Mouse (Mus musculus): ENCODE measurements at regions not wholly inside any gene's neighbourhood (a gene's known extent, or its start where the extent isn't known, plus 50 kb on each side); places are given as distances from the start of the nearest gene placed in this dataset.

DNA sequence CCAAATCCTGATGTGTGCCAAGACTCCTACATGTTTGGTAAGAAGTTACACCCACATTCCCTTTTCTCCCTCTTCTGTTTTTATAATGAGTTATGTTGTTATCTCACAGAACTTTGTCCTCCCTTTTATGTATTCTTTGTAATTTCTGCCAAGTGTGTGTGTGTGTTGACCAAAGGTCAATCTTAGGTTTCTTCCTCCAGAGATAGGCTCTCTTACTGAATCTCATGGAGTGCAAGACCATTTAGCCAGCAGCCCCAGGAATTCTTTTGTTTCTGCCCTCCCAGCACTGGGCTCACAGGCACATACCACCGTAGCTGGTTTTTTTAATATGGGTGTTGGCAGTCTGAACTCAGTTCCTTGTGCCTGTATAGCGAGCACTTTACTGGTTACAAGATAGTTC, 119.8 kb upstream of the Pmfbp1 start:
- H3K27me3 ChIP-seq (ENCODE audit: insufficient read depth, low read length): 0 out of 2 replicates have a peak, but pooled peaks cover 3% of the 10 kb centered on the region
- H3K9ac ChIP-seq (replicated peaks; ENCODE audit: low read length): no peak overlapping the region
- H3K9me3 ChIP-seq (ENCODE audit: low read length): no peaks in the 10 kb centered on the region
- no peaks in the 10 kb centered on the region for H3K4me1 ChIP-seq (ENCODE audit: insufficient read depth, low read length)
- H3K4me2 ChIP-seq (replicated peaks; ENCODE audit: low read depth, low read length): no peak overlapping the region
- no peak overlapping the region for H3K4me3 ChIP-seq (ENCODE audit: low read length)
- 72% methylated on average over 2 of the region's 2 CpGs for WGBS
- H3K36me3 ChIP-seq (ENCODE audit: insufficient read depth, low read length): no peaks in the 10 kb centered on the region
- ATAC-seq (ENCODE audit: low FRiP score, low TSS enrichment): no peak
- no peak overlapping the region for H3K27ac ChIP-seq (ENCODE audit: low read length)

DNA sequence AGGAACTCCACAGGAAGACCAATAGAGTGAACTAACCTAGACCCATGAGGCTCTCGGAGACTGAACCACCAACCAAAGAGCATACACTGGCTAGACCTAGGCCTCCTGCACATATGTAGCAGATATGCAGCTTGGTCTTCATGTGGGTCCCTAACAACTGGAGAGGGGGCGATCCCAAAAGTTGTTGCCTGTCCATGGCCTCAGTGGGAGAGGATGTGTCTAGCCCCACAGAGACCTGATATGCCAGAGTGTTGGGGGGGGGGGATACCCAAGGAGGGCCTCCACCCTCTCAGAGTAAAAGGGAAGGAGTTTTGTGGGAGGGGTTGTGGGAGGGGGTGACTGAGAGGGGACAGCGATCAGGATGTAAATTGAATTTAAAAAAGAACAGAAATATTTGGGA, 108.9 kb upstream of the Pmfbp1 start:
- Histone ChIP-seq H3K4me3 (ENCODE audit: low read length) (no peak overlapping the region), H3K9ac (replicated peaks; ENCODE audit: low read length) (no peak overlapping the region), H3K4me1 (ENCODE audit: insufficient read depth, low read length) (no peaks in the 10 kb centered on the region), H3K27ac (ENCODE audit: low read length) (no peak overlapping the region), H3K27me3 (ENCODE audit: insufficient read depth, low read length) (0 out of 2 replicates have a peak, but pooled peaks cover 3% of the 10 kb centered on the region), H3K4me2 (replicated peaks; ENCODE audit: low read depth, low read length) (no peak overlapping the region), H3K9me3 (ENCODE audit: low read length) (no peaks in the 10 kb centered on the region), H3K36me3 (ENCODE audit: insufficient read depth, low read length) (no peaks in the 10 kb centered on the region)
- 85% methylated on average over 3 of the region's 3 CpGs for WGBS
- no peak for ATAC-seq (ENCODE audit: low FRiP score, low TSS enrichment)

DNA sequence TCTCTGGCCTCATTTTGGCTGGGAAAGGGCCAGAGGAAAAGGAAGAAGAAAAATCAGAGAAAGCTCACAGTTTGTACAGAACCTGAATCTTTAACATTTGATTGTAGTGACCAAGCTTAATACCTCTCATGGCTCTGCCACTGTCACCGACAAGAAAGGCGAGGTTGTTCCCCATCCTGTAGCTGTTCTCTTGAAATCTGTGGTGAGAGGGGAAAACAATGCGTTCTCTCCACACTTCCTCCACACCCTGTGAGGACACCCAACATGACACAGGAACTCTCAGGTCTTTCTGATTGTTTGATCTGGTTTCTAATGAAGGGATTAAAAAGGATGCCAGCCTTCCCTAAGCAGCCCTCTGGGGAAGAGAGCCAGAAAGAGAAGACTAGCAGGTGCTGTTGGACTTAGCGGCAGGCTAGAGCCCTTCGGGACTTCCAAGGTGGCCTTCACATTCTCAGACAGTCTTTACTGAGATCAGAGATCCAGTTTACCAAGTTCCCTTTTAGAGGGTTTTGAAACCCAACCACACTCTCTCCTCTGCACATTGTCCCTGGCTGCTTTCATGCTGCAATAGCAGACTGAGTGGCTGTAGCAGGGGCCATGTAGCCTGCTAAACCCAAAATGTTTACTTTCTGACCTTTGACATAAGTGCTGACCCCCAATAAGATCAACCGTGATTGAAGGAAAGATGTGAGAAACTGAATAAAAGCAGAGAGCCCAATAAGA, 98.5 kb upstream of the Pmfbp1 start:
- H3K9me3 ChIP-seq (ENCODE audit: low read length): no peaks in the 10 kb centered on the region
- H3K36me3 ChIP-seq (ENCODE audit: insufficient read depth, low read length): no peaks in the 10 kb centered on the region
- ATAC-seq (ENCODE audit: low FRiP score, low TSS enrichment): no peak
- H3K27ac ChIP-seq (ENCODE audit: low read length): no peak overlapping the region
- H3K9ac ChIP-seq (replicated peaks; ENCODE audit: low read length): no peak overlapping the region
- H3K27me3 ChIP-seq (ENCODE audit: insufficient read depth, low read length): no peaks in the 10 kb centered on the region
- H3K4me3 ChIP-seq (ENCODE audit: low read length): no peak overlapping the region
- H3K4me2 ChIP-seq (replicated peaks; ENCODE audit: low read depth, low read length): no peak overlapping the region
- WGBS: 83% methylated on average over 6 of the region's 6 CpGs
- H3K4me1 ChIP-seq (ENCODE audit: insufficient read depth, low read length): no peaks in the 10 kb centered on the region

DNA sequence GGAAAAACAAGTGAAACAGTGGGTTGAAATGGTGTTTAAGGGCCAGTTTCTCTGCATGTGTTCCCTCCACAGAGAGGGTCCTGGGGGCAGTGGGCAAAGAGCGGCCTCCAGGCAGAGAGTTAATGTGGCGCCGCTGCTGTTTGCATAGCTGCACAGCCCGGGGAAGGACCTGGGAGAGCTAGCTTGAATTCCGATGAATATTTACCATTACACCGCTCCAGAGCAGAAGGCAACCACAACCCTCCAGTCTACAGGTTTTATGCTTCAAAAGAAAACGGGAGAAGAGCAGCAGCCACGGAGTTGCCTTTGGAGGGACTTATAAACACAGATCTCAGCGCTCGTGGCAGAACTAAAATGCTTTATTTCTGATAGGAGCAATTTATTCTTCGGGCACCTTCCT, 94.2 kb upstream of the Pmfbp1 start:
- H3K9me3 ChIP-seq (ENCODE audit: low read length): no peaks in the 10 kb centered on the region
- no peaks in the 10 kb centered on the region for H3K36me3 ChIP-seq (ENCODE audit: insufficient read depth, low read length)
- no peak overlapping the region for H3K27ac ChIP-seq (ENCODE audit: low read length)
- H3K4me1 ChIP-seq (ENCODE audit: insufficient read depth, low read length): no peaks in the 10 kb centered on the region
- 67% methylated on average over 11 of the region's 11 CpGs for WGBS
- H3K27me3 ChIP-seq (ENCODE audit: insufficient read depth, low read length): no peaks in the 10 kb centered on the region
- ATAC-seq (ENCODE audit: low FRiP score, low TSS enrichment): no peak
- no peak overlapping the region for H3K9ac ChIP-seq (replicated peaks; ENCODE audit: low read length)
- no peak overlapping the region for H3K4me3 ChIP-seq (ENCODE audit: low read length)
- no peak overlapping the region for H3K4me2 ChIP-seq (replicated peaks; ENCODE audit: low read depth, low read length)

DNA sequence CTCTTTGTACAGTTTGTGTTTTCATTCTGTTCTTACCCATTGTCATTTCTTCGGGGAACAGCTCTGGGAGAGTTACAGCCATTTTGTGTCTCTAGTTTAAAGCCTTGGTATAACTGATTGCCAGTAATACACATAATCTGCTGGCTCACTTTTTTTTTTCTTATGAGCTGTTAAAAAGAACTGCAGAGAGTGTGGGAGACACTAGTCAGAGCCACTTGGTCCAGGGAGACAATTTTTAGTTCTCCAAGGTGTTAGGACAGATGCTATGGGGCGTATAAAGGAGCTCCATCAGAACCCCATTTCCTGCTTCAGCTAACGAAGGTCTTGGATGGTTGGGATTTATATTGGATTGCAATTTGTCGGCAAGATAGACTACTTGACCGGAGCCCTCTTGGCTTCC, 93.6 kb upstream of the Pmfbp1 start:
- ATAC-seq (ENCODE audit: low FRiP score, low TSS enrichment): no peak
- no peak overlapping the region for H3K9ac ChIP-seq (replicated peaks; ENCODE audit: low read length)
- no peaks in the 10 kb centered on the region for H3K36me3 ChIP-seq (ENCODE audit: insufficient read depth, low read length)
- no peaks in the 10 kb centered on the region for H3K27me3 ChIP-seq (ENCODE audit: insufficient read depth, low read length)
- no peaks in the 10 kb centered on the region for H3K9me3 ChIP-seq (ENCODE audit: low read length)
- H3K4me2 ChIP-seq (replicated peaks; ENCODE audit: low read depth, low read length): no peak overlapping the region
- H3K4me3 ChIP-seq (ENCODE audit: low read length): no peak overlapping the region
- no peaks in the 10 kb centered on the region for H3K4me1 ChIP-seq (ENCODE audit: insufficient read depth, low read length)
- 86% methylated on average over 5 of the region's 5 CpGs for WGBS
- H3K27ac ChIP-seq (ENCODE audit: low read length): no peak overlapping the region

DNA sequence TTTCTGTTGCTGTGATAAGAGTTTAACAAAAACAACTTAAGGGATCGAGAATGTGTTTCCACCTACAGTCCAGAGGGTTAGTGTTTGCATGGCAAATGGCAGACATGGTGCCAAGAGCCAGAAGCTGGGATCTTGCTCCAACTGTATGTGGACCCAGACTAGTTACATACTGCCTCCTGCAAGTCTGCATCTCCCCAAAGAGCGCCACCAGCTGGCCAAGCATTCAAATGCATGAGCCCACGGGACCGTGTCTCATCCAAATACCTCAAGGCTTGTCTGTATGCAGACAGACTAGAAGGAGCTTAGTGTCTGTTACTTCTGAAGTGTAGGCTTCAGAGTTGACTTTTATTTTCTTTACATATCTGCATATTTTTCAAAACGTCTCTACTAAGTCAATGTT, 85.9 kb upstream of the Pmfbp1 start:
- ATAC-seq (ENCODE audit: low FRiP score, low TSS enrichment): no peak
- Histone ChIP-seq H3K36me3 (ENCODE audit: insufficient read depth, low read length) (no peaks in the 10 kb centered on the region), H3K4me2 (replicated peaks; ENCODE audit: low read depth, low read length) (no peak overlapping the region), H3K4me3 (ENCODE audit: low read length) (no peak overlapping the region), H3K9ac (replicated peaks; ENCODE audit: low read length) (no peak overlapping the region), H3K9me3 (ENCODE audit: low read length) (no peaks in the 10 kb centered on the region), H3K27me3 (ENCODE audit: insufficient read depth, low read length) (0 out of 2 replicates have a peak, but pooled peaks cover 3% of the 10 kb centered on the region), H3K4me1 (ENCODE audit: insufficient read depth, low read length) (no peaks in the 10 kb centered on the region), H3K27ac (ENCODE audit: low read length) (no peak overlapping the region)
- 64% methylated on average over 5 of the region's 5 CpGs for WGBS

DNA sequence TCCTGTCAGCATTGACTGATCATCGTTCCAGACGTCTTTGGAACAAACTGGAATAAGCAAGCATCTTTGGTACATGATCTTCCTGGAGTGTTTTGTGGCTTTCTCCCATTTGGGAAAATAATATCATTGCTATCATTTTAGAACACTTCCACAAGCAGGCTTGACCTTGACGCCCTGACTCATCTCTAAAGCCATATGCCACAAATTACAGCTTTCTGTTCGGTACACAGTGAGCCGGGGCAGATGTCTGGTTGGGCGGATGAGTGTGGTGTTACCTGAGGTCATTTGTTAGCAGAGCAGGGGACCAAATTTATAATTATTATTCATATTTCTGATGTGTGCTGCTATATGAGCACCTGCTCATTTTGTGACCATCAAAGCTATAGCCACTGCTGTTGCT, 83.3 kb upstream of the Pmfbp1 start:
- H3K4me1 ChIP-seq (ENCODE audit: insufficient read depth, low read length): peaks cover 7% of the 10 kb centered on the region; the same call in 1 of the 2 replicates

DNA sequence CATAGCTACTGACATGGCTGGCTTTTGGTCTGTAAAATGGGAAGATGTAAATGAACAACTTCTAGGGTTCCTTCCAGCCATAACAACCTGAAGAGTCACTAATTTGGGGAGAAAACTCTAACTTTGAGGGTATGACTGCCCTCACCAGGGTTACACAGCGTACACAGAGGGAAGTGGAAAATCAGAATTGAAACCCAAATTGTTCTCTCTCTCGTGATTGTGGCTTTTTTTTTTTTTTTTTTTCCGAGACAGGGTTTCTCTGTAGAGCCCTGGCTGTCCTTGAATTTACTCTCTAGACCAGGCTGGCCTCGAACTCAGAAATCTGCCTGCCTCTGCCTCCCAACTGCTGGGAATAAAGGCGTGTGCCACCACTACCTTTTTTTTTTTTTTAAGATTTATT, 80.4 kb upstream of the Pmfbp1 start:
- Histone ChIP-seq H3K9me3 (ENCODE audit: low read length) (no peaks in the 10 kb centered on the region), H3K9ac (replicated peaks; ENCODE audit: low read length) (no peak overlapping the region), H3K4me2 (replicated peaks; ENCODE audit: low read depth, low read length) (no peak overlapping the region), H3K4me1 (ENCODE audit: insufficient read depth, low read length) (peaks cover 10% of the 10 kb centered on the region; the same call in 1 of the 2 replicates), H3K36me3 (ENCODE audit: insufficient read depth, low read length) (no peaks in the 10 kb centered on the region), H3K4me3 (ENCODE audit: low read length) (no peak overlapping the region), H3K27me3 (ENCODE audit: insufficient read depth, low read length) (peaks cover 3% of the 10 kb centered on the region; the same call in 1 of the 2 replicates), H3K27ac (ENCODE audit: low read length) (no peak overlapping the region)
- 90% methylated on average over 5 of the region's 5 CpGs for WGBS
- ATAC-seq (ENCODE audit: low FRiP score, low TSS enrichment): no peak

More for the DNA sequence above, 83.3 kb upstream of the Pmfbp1 start:
- no peaks in the 10 kb centered on the region for H3K9me3 ChIP-seq (ENCODE audit: low read length)
- H3K9ac ChIP-seq (replicated peaks; ENCODE audit: low read length): no peak overlapping the region
- no peak overlapping the region for H3K4me2 ChIP-seq (replicated peaks; ENCODE audit: low read depth, low read length)
- no peak overlapping the region for H3K27ac ChIP-seq (ENCODE audit: low read length)
- H3K27me3 ChIP-seq (ENCODE audit: insufficient read depth, low read length): 0 out of 2 replicates have a peak, but pooled peaks cover 3% of the 10 kb centered on the region
- WGBS: 84% methylated on average over 6 of the region's 6 CpGs
- no peak for ATAC-seq (ENCODE audit: low FRiP score, low TSS enrichment)
- H3K36me3 ChIP-seq (ENCODE audit: insufficient read depth, low read length): no peaks in the 10 kb centered on the region
- H3K4me3 ChIP-seq (ENCODE audit: low read length): no peak overlapping the region

DNA sequence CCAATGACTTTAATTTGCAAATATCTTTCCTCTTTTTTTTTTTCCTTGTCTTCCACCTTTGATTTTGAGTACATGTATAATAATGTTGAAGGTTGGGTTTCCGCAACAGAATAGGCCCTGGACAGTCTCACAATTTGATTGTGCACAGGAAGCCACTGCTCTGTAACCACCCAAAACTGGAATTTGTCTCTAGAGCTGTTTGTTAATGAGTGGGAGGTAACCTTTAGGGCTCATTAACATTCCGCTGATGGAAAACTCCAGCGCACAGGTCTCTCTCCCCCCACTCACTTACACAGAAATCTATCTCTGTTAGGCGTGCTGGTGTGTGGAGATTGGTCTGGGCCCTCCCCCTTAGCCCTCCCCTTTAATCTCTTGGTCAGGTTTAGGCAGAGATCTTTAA, 78.5 kb upstream of the Pmfbp1 start:
- 33% methylated on average over 4 of the region's 4 CpGs for WGBS

DNA sequence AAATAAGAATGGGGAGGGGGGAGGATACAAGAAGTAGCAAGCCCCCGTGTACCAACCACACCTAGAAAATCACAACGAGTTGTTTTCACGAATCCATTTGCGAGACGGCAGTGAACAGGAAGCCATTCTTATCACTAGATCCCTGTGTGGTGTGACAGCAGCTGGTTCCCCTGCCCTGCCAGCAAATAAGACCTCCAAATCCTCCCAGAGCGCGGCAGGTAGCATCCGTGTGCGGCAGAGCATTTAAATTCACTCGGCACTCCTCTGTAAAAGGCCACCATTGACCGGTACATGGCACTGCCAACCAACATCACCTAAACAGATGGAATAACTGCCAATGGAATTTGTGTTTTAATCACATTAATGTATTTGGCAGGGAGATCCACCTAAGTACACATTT, 77.9 kb upstream of the Pmfbp1 start:
- Histone ChIP-seq H3K27ac (ENCODE audit: low read length) (no peak overlapping the region), H3K9ac (replicated peaks; ENCODE audit: low read length) (no peak overlapping the region), H3K36me3 (ENCODE audit: insufficient read depth, low read length) (no peaks in the 10 kb centered on the region), H3K4me1 (ENCODE audit: insufficient read depth, low read length) (peaks cover 10% of the 10 kb centered on the region; the same call in 1 of the 2 replicates), H3K9me3 (ENCODE audit: low read length) (no peaks in the 10 kb centered on the region), H3K4me3 (ENCODE audit: low read length) (no peak overlapping the region), H3K4me2 (replicated peaks; ENCODE audit: low read depth, low read length) (peak overlapping the region; percentile 24; the same call in 1 of the 2 replicates), H3K27me3 (ENCODE audit: insufficient read depth, low read length) (peaks cover 3% of the 10 kb centered on the region; the same call in 1 of the 2 replicates)
- 49% methylated on average over 11 of the region's 11 CpGs for WGBS
- ATAC-seq (ENCODE audit: low FRiP score, low TSS enrichment): no peak

More for the DNA sequence above, 78.5 kb upstream of the Pmfbp1 start:
- Histone ChIP-seq H3K27me3 (ENCODE audit: insufficient read depth, low read length) (peaks cover 3% of the 10 kb centered on the region; the same call in 1 of the 2 replicates), H3K4me2 (replicated peaks; ENCODE audit: low read depth, low read length) (peak overlapping the region; percentile 24; the same call in 1 of the 2 replicates), H3K9ac (replicated peaks; ENCODE audit: low read length) (no peak overlapping the region), H3K36me3 (ENCODE audit: insufficient read depth, low read length) (no peaks in the 10 kb centered on the region), H3K4me1 (ENCODE audit: insufficient read depth, low read length) (peaks cover 10% of the 10 kb centered on the region; the same call in 1 of the 2 replicates), H3K4me3 (ENCODE audit: low read length) (no peak overlapping the region), H3K27ac (ENCODE audit: low read length) (no peak overlapping the region), H3K9me3 (ENCODE audit: low read length) (no peaks in the 10 kb centered on the region)
- 0 out of 2 replicates have a peak, but pooled peaks have one; percentile 46 for ATAC-seq (ENCODE audit: low FRiP score, low TSS enrichment)
